Mouse (Mus musculus) limb, embryonic 14.5 days (tissue): Measurements from ENCODE around the gene Fbp2. TPM values are rescaled to one million over a fixed set of nuclear protein-coding genes. Genes with fewer than 3 reads are reported as not detected.
"Not testable (repeated sequence)": the region's sequence is repeated elsewhere in the genome, so short reads cannot be mapped to it uniquely, and the experiment has no call there.

Experiments used
- ATAC-seq: fragments of 200-750 bp; cut with Nextera tagmentation; 2 replicates; pipeline ENCODE4 v1.8.0; 2017; ENCODE audit warnings: low read depth, moderate number of reproducible peaks, moderate TSS enrichment; ENCODE audit not compliant: low FRiP score
- DNase-seq: peaks from one replicate; pipeline ENCODE4 v3.0.0-alpha.2; 2015; ENCODE audit warnings: low spot score
- H3K27ac ChIP-seq: fragments of 300-500 bp; sonication (generic); replicated peaks from 2 replicates; pipeline ENCODE4 v1.5.1; 2014; ENCODE audit warnings: low read depth, mild to moderate bottlenecking, low read length, moderate library complexity, mixed read lengths
- H3K27me3 ChIP-seq: fragments of 300-500 bp; sonication (generic); 2 replicates; pipeline ENCODE4 v1.6.1; 2014; ENCODE audit warnings: low read length, mixed read lengths; ENCODE audit not compliant: control insufficient read depth, insufficient read depth
- H3K36me3 ChIP-seq: fragments of 300-500 bp; sonication (generic); 2 replicates; pipeline ENCODE4 v1.6.1; 2014; ENCODE audit warnings: mild to moderate bottlenecking, low read length, moderate library complexity, mixed read lengths; ENCODE audit not compliant: control insufficient read depth, insufficient read depth
- H3K4me1 ChIP-seq: fragments of 300-500 bp; sonication (generic); 2 replicates; pipeline ENCODE4 v1.6.1; 2014; ENCODE audit warnings: antibody characterized with exemption, low read length, mixed read lengths; ENCODE audit not compliant: control insufficient read depth, insufficient read depth
- H3K4me2 ChIP-seq: fragments of 300-500 bp; sonication (generic); replicated peaks from 2 replicates; pipeline ENCODE4 v1.6.1; 2014; ENCODE audit warnings: low read depth, mild to moderate bottlenecking, low read length, moderate library complexity; ENCODE audit not compliant: severe bottlenecking
- H3K4me3 ChIP-seq: fragments of 300-500 bp; sonication (generic); replicated peaks from 2 replicates; pipeline ENCODE4 v1.5.1; 2014; ENCODE audit warnings: low read length
- H3K9ac ChIP-seq: fragments of 300-500 bp; sonication (generic); 2 replicates; pipeline ENCODE4 v1.6.1; 2014; ENCODE audit warnings: mild to moderate bottlenecking, low read depth, low read length, moderate library complexity; ENCODE audit not compliant: severe bottlenecking
- H3K9me3 ChIP-seq: fragments of 300-500 bp; sonication (generic); 2 replicates; pipeline ENCODE4 v1.6.1; 2016; ENCODE audit warnings: low read length; ENCODE audit not compliant: control insufficient read depth
- POLR2A ChIP-seq: fragments of 200-500 bp; IDR thresholded peaks from 2 replicates; pipeline ENCODE4 v1.8.0; 2012; ENCODE audit warnings: inconsistent platforms, mild to moderate bottlenecking, moderate library complexity, borderline replicate concordance; ENCODE audit not compliant: insufficient read depth, insufficient read length; ENCODE audit errors: extremely low read depth
- WGBS: fragments of 180-500 bp; shearing (Covaris S2); extraction: QIAGEN DNeasy Blood & Tissue Kit; methylation state at CpG from one replicate; pipeline ENCODE4 v1.1.7; 2014; 5-methylcytosine and 5-hydroxymethylcytosine counted together
- polyA plus RNA-seq, 2 experiments: library from polyadenylated mRNA; depleted of rRNA in 1 of 2; stranded (reverse) in 1 of 2; unstranded in 1 of 2; fragments of >200 nt; fragmentation: Nextera tagmentation in 1 of 2; extraction: Ambion mirVana in 1 of 2; gene quantifications; 2 replicates each; pipeline versions ENCODE4 v1.2.1 to v1.2.3; 2012 to 2014

The Fbp2 gene
- polyA plus RNA-seq, 2 experiments: 1.4 to 1.8 TPM

GRCm38 (mm10) chr13:62832239-62832638 lies 26.0 kb downstream of the Fbp2 start:
- no peak overlapping the region for H3K9ac ChIP-seq
- DNase-seq (no peak), ATAC-seq (no peak)
- H3K36me3 ChIP-seq: no peaks in the 10 kb centered on the region
- no peak overlapping the region for H3K27ac ChIP-seq
- no peak overlapping the region for H3K4me3 ChIP-seq
- H3K27me3 ChIP-seq: no peaks in the 10 kb centered on the region
- TF ChIP-seq POLR2A: no peak
- no peaks in the 10 kb centered on the region for H3K9me3 ChIP-seq
- no peaks in the 10 kb centered on the region for H3K4me1 ChIP-seq
- WGBS: 79% methylated on average over 2 of the region's 2 CpGs
- no peak overlapping the region for H3K4me2 ChIP-seq

GRCm38 (mm10) chr13:62815705-62816104 lies 42.5 kb downstream of the Fbp2 start:
- ATAC-seq, H3K9ac ChIP-seq, H3K4me1 ChIP-seq, DNase-seq, H3K27ac ChIP-seq, H3K9me3 ChIP-seq, H3K4me2 ChIP-seq, H3K4me3 ChIP-seq, H3K36me3 ChIP-seq, H3K27me3 ChIP-seq: not testable (repeated sequence)
- WGBS: 77% methylated on average over 3 of the region's 3 CpGs

- Histone ChIP-seq H3K36me3 (no peaks in the 10 kb centered on the region), H3K27me3 (no peaks in the 10 kb centered on the region), H3K4me1 (no peaks in the 10 kb centered on the region), H3K4me3 (peak overlapping the region; percentile 30), H3K27ac (no peak overlapping the region), H3K9me3 (no peaks in the 10 kb centered on the region), H3K4me2 (peak overlapping the region; percentile 52), H3K9ac (peak overlapping the region; percentile 25; the same call in 1 of the 2 replicates)
- 13% methylated on average over 25 of the region's 32 CpGs for WGBS
- no peak for TF ChIP-seq POLR2A
- DNase-seq (no peak), ATAC-seq (no peak)
These were observed 45.5 kb downstream of the Fbp2 start for GRCm38 (mm10) chr13:62812713-62813112.

GRCm38 (mm10) chr13:62807981-62808380 lies 50.2 kb downstream of the Fbp2 start:
- not testable (repeated sequence) for H3K9me3 ChIP-seq, H3K4me3 ChIP-seq, H3K9ac ChIP-seq, H3K27ac ChIP-seq, ATAC-seq, H3K4me2 ChIP-seq, H3K4me1 ChIP-seq, H3K36me3 ChIP-seq, DNase-seq, H3K27me3 ChIP-seq
- WGBS: 88% methylated on average over 6 of the region's 6 CpGs

Other genes with a start within 250 kb of the Fbp2 start
- gene 6720489N17Rik, start 234.2 kb downstream of the Fbp2 start, polyA plus RNA-seq (2012; rRNA removed): 3.8 and 5.8 TPM in 2 replicates
- gene 6720489N17Rik, start 234.2 kb downstream of the Fbp2 start, polyA plus RNA-seq (2014; fragmentation: Nextera tagmentation; extraction: Ambion mirVana): 10.0 and 10.7 TPM in 2 replicates
- gene Platr25, start 97.7 kb downstream of the Fbp2 start, polyA plus RNA-seq (2012; rRNA removed): 17.3 and 24.2 TPM in 2 replicates
- gene Platr25, start 97.7 kb downstream of the Fbp2 start, polyA plus RNA-seq (2014; fragmentation: Nextera tagmentation; extraction: Ambion mirVana): 29.4 and 30.4 TPM in 2 replicates
- 2.7 and 6.3 TPM in 2 replicates for gene Gm5141, start 72.6 kb downstream of the Fbp2 start, polyA plus RNA-seq (2012; rRNA removed)
- gene Gm5141, start 72.6 kb downstream of the Fbp2 start, polyA plus RNA-seq (2014; fragmentation: Nextera tagmentation; extraction: Ambion mirVana): 9.7 and 10.6 TPM in 2 replicates
- gene Fbp1, start 29.9 kb upstream of the Fbp2 start, polyA plus RNA-seq (2012; rRNA removed): 0.89 and 1.00 TPM in 2 replicates
- 1.1 and 2.2 TPM in 2 replicates for gene Fbp1, start 29.9 kb upstream of the Fbp2 start, polyA plus RNA-seq (2014; fragmentation: Nextera tagmentation; extraction: Ambion mirVana)
- gene 2010111I01Rik, start 106.5 kb upstream of the Fbp2 start, polyA plus RNA-seq (2012; rRNA removed): 220 and 231 TPM in 2 replicates
- 255 and 281 TPM in 2 replicates for gene 2010111I01Rik, start 106.5 kb upstream of the Fbp2 start, polyA plus RNA-seq (2014; fragmentation: Nextera tagmentation; extraction: Ambion mirVana)